Mouse (Mus musculus): ENCODE results near the gene C130050O18Rik.

- TF ChIP-seq POLR2A (IDR thresholded peaks at IDR 0.05; ENCODE audit: borderline replicate concordance, extremely low read depth, low read depth, low read length) (peak; percentile 53; the same call in 1 of the 2 replicates), CTCF (IDR thresholded peaks at IDR 0.05; ENCODE audit: insufficient read depth, low read length) (peak; percentile 99)
Measured at GRCm38 (mm10) chr5:139364260-139364910, 40.7 kb upstream of the C130050O18Rik start.

All from lung, adult 2 months (tissue).